Mouse (Mus musculus) neural tube, embryonic 14.5 days (tissue): Measurements from ENCODE around the gene Dusp19. TPM values are rescaled to one million over a fixed set of nuclear protein-coding genes. Genes with fewer than 3 reads are reported as not detected.

ENCODE experiments used
- ATAC-seq: fragments of 200-750 bp; cut with Nextera tagmentation; 2 replicates; pipeline ENCODE4 v1.8.0; 2017; ENCODE audit warnings: low read depth, mild to moderate bottlenecking, moderate TSS enrichment, moderate library complexity
- H3K27ac ChIP-seq: fragments of 300-500 bp; sonication (generic); 2 replicates; pipeline ENCODE4 v1.5.1; 2014; ENCODE audit warnings: low read depth, mild to moderate bottlenecking, control low read depth, low read length, moderate library complexity, mixed read lengths
- H3K27me3 ChIP-seq: fragments of 300-500 bp; sonication (generic); 2 replicates; pipeline ENCODE4 v1.6.1; 2014; ENCODE audit warnings: low read length; ENCODE audit not compliant: control insufficient read depth, insufficient read depth
- H3K36me3 ChIP-seq: fragments of 300-500 bp; sonication (generic); 2 replicates; pipeline ENCODE4 v1.6.1; 2014; ENCODE audit warnings: low read length, mixed read lengths; ENCODE audit not compliant: control insufficient read depth, insufficient read depth
- H3K4me1 ChIP-seq: fragments of 300-500 bp; sonication (generic); 2 replicates; pipeline ENCODE4 v1.6.1; 2014; ENCODE audit warnings: low read length; ENCODE audit not compliant: control insufficient read depth, insufficient read depth
- H3K4me2 ChIP-seq: fragments of 300-500 bp; sonication (generic); 2 replicates; pipeline ENCODE4 v1.6.1; 2014; ENCODE audit warnings: mild to moderate bottlenecking, low read depth, low read length, control low read depth
- H3K4me3 ChIP-seq: fragments of 300-500 bp; sonication (generic); 2 replicates; pipeline ENCODE4 v1.5.1; 2014; ENCODE audit warnings: low read depth, low read length, control low read depth, mixed read lengths
- H3K9ac ChIP-seq: fragments of 300-500 bp; sonication (generic); replicated peaks from 2 replicates; pipeline ENCODE4 v1.6.1; 2014; ENCODE audit warnings: low read depth, mild to moderate bottlenecking, control low read depth, low read length, mixed read lengths
- H3K9me3 ChIP-seq: fragments of 300-500 bp; sonication (generic); 2 replicates; pipeline ENCODE4 v1.6.1; 2016; ENCODE audit warnings: low read length; ENCODE audit not compliant: control insufficient read depth
- WGBS: fragments of 180-500 bp; shearing (Covaris S2); extraction: QIAGEN DNeasy Blood & Tissue Kit; methylation state at CpG from one replicate; pipeline ENCODE4 v1.1.7; 2014; 5-methylcytosine and 5-hydroxymethylcytosine counted together
- polyA plus RNA-seq: library from polyadenylated mRNA; unstranded; fragments of >200 nt; fragmentation: Nextera tagmentation; extraction: Ambion mirVana; gene quantifications from 2 replicates; pipeline ENCODE4 v1.2.1, GENCODE M21; 2014

The Dusp19 gene
- polyA plus RNA-seq, 1 experiment from 2014 or later = 20.6 TPM

DNA sequence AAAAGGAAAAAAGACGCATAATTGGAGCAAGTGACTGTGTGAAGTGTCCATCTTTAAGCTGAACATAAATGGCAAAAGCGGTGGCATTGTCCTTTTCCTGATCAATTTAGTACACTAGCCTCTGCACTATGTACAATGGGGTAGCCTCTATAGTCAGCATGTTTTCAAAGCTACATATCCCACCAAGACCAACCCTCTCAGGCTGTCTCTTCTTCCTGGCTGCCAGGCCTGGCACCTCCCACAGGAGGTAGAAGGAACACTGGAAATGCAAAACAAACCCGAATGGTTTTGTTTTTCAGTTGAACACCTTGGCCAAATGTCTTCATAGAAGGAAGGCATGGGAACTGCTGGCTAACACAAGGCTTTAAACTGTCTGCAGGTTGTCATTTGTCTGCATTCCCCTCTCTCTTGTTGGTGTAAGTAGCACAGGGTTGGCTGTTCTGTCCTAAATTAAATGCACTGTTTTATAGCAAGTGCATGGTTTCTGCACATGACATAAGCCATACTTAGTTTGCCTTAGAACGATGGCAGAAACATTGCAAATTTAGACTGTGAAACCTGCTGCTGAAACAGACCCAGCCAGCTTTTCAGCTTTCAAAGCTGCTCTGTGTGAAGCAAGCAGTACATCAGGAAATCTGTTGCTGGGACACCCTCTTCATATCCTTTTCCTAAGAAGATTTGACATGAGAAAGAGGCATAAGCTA, 22.5 kb upstream of the Dusp19 start:
- WGBS = 82% methylated on average over 4 of the region's 4 CpGs
- H3K4me2 ChIP-seq = no peak overlapping the region
- no peak overlapping the region for H3K4me3 ChIP-seq
- H3K9me3 ChIP-seq = no peaks in the 10 kb centered on the region
- H3K9ac ChIP-seq = no peak overlapping the region
- no peaks in the 10 kb centered on the region for H3K27me3 ChIP-seq
- H3K27ac ChIP-seq = no peak overlapping the region
- no peak for ATAC-seq
- H3K36me3 ChIP-seq = no peaks in the 10 kb centered on the region
- no peaks in the 10 kb centered on the region for H3K4me1 ChIP-seq

- Histone ChIP-seq H3K9ac (no peak overlapping the region), H3K27ac (no peak overlapping the region), H3K4me3 (no peak overlapping the region), H3K4me2 (no peak overlapping the region), H3K27me3 (no peaks in the 10 kb centered on the region), H3K36me3 (no peaks in the 10 kb centered on the region), H3K9me3 (no peaks in the 10 kb centered on the region), H3K4me1 (no peaks in the 10 kb centered on the region)
- no peak for ATAC-seq
- WGBS = 72% methylated on average over 5 of the region's 5 CpGs
These were observed 19.9 kb upstream of the Dusp19 start for GRCm38 (mm10) chr2:80596960-80597359.

- Histone ChIP-seq H3K9ac (no peak overlapping the region), H3K36me3 (no peaks in the 10 kb centered on the region), H3K4me1 (no peaks in the 10 kb centered on the region), H3K27me3 (no peaks in the 10 kb centered on the region), H3K27ac (no peak overlapping the region), H3K4me2 (no peak overlapping the region), H3K9me3 (no peaks in the 10 kb centered on the region), H3K4me3 (no peak overlapping the region)
- 88% methylated on average over 3 of the region's 3 CpGs for WGBS
- no peak for ATAC-seq
These were observed 17.0 kb upstream of the Dusp19 start for GRCm38 (mm10) chr2:80599850-80600249.

DNA sequence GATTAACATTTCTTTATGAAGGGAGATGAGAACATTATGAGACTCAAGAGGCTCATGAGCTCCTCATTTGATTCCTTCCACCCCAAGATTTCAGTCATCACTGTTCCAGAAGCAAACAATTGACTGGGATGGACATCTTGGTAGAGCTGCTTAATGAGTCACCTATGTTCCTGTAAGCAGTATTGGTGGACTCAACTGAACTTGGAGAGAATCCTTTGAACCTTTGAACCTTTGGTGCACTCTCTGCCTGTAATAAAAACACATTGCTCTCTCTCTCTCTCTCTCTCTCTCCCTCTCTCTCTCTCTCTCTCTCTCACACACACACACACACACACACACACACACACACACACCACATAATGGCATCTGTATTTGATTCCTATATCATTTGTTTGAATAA, 16.2 kb upstream of the Dusp19 start:
- no peaks in the 10 kb centered on the region for H3K9me3 ChIP-seq
- ATAC-seq = no peak
- no peak overlapping the region for H3K4me3 ChIP-seq
- H3K36me3 ChIP-seq = no peaks in the 10 kb centered on the region
- H3K27me3 ChIP-seq = no peaks in the 10 kb centered on the region
- no peak overlapping the region for H3K27ac ChIP-seq
- H3K4me2 ChIP-seq = no peak overlapping the region
- H3K9ac ChIP-seq = no peak overlapping the region
- no peaks in the 10 kb centered on the region for H3K4me1 ChIP-seq

DNA sequence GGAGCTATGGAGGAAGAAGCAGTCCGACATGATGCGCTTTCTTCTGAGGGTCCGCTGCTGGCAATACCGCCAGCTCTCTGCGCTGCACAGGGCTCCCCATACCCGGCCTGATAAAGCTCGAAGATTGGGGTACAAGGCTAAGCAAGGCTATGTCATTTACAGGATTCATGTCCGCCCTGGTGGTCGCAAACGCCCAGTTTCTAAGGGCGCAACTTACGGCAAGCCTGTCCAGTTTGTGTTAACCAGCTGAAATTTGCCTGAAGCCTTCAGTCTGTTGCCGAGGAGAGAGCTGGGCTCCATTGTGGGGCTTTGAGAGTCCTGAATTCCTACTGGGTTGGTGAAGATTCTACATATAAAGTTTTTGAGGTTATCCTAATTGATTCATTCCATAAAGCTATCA, 14.1 kb upstream of the Dusp19 start:
- Histone ChIP-seq H3K4me2 (no peak overlapping the region), H3K4me1 (no peaks in the 10 kb centered on the region), H3K9ac (no peak overlapping the region), H3K9me3 (no peaks in the 10 kb centered on the region), H3K36me3 (no peaks in the 10 kb centered on the region), H3K4me3 (no peak overlapping the region), H3K27ac (no peak overlapping the region), H3K27me3 (no peaks in the 10 kb centered on the region)
- 93% methylated on average over 13 of the region's 13 CpGs for WGBS
- ATAC-seq = no peak

DNA sequence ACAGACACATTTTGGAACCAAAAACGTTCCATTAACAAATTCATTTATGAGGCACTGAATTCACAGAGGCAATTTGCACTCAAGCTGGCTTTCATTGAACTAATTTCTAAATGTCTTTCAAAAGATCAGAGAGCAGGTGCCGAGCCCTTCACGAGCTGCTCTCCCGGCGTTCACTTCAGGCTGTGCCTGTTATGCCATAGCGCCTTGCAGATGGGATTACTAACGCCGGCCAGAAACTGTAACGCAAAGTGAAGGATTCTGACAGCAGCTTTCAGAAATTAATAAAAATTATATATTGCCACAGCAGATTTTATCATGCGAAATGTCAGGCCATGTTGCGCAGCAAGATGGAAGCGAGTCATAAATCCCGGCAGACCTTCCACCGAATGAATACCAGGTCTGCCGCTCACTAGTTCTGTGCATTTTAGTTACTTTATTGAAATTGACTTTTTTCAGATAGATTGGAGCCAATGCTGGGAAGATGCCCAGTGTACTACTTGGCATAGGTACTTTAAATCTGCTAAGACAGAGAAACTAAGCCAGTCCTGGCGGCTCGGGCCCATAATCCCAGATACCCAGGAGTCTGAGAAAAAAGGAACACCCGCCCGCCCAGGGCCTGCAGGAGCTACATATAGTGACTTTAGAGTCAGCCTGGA, 12.9 kb upstream of the Dusp19 start:
- Histone ChIP-seq H3K27ac (no peak overlapping the region), H3K27me3 (no peaks in the 10 kb centered on the region), H3K9me3 (no peaks in the 10 kb centered on the region), H3K4me1 (no peaks in the 10 kb centered on the region), H3K4me2 (no peak overlapping the region), H3K36me3 (no peaks in the 10 kb centered on the region), H3K9ac (no peak overlapping the region), H3K4me3 (no peak overlapping the region)
- no peak for ATAC-seq
- WGBS = 81% methylated on average over 19 of the region's 19 CpGs

GRCm38 (mm10) chr2:80612286-80612685, 4.6 kb upstream of the Dusp19 start:
- H3K4me2 ChIP-seq = no peak overlapping the region
- no peak overlapping the region for H3K4me3 ChIP-seq
- no peaks in the 10 kb centered on the region for H3K4me1 ChIP-seq
- H3K27ac ChIP-seq = no peak overlapping the region
- no peaks in the 10 kb centered on the region for H3K36me3 ChIP-seq
- 86% methylated on average over 1 of the region's 1 CpGs for WGBS
- no peaks in the 10 kb centered on the region for H3K9me3 ChIP-seq
- H3K27me3 ChIP-seq = no peaks in the 10 kb centered on the region
- ATAC-seq = no peak
- H3K9ac ChIP-seq = no peak overlapping the region

DNA sequence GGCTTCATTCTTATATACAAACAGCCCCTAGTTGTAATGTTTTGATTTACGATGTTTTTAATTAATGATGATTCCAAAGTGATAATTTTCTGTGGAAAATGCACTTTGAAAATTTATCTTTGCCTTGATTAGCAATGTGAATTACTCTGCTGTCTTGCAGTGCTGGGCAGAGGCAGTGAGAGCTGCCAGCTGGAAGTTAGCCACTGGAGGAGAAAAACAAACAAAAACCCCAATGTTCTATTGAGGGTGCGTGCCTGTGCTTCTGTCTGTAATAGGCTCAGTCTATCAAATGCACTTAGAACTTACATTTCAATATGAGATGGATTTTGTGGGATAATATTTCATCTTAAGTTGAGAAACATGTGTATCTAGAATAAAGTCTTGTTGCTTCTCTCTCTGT, 4.0 kb upstream of the Dusp19 start:
- Histone ChIP-seq H3K27ac (no peak overlapping the region), H3K27me3 (no peaks in the 10 kb centered on the region), H3K4me3 (no peak overlapping the region), H3K9me3 (no peaks in the 10 kb centered on the region), H3K36me3 (no peaks in the 10 kb centered on the region), H3K4me2 (no peak overlapping the region), H3K4me1 (peaks cover 3% of the 10 kb centered on the region), H3K9ac (no peak overlapping the region)
- WGBS = 63% methylated on average over 2 of the region's 2 CpGs
- ATAC-seq = no peak

DNA sequence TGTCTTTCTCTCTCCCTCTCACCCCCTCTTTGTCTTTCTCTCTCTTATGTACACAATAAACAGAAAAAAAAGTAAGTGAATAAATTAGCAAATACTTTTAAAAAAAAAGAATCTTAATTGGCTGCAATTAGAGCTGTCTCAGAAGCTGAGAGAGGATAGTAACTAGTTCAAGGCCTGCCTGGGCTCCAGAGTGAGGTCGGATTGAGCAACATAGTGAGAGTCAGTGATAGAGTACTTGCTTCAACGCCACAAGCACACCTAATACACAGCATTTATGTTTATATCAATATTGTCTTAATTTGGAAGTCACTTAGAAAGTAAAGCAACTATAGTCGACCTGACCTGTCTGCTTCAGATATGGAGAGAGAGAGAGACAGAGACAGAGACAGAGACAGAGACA, 2.1 kb downstream of the Dusp19 start:
- ATAC-seq = no peak
- WGBS = 88% methylated on average over 3 of the region's 3 CpGs
- Histone ChIP-seq H3K4me1 (peaks cover 7% of the 10 kb centered on the region), H3K27ac (no peak overlapping the region), H3K9me3 (no peaks in the 10 kb centered on the region), H3K4me3 (no peak overlapping the region), H3K4me2 (no peak overlapping the region), H3K27me3 (no peaks in the 10 kb centered on the region), H3K9ac (no peak overlapping the region), H3K36me3 (no peaks in the 10 kb centered on the region)
